Mouse (Mus musculus): Measurements from ENCODE around the gene Atp5c1. TPM values are rescaled to one million over a fixed set of nuclear protein-coding genes. Genes with fewer than 3 reads are reported as not detected.

Gene Atp5c1
- polyA plus RNA-seq, 1 experiment from 2014 or later, result 575 TPM

Other genes starting within 250 kb of the Atp5c1 start
- 0.29 TPM in 1 of 2 replicates, not detected in the other for gene 4930412O13Rik, start 199.3 kb downstream of the Atp5c1 start, polyA plus RNA-seq (2015; fragmentation: Nextera tagmentation; extraction: Ambion mirVana)
- gene 9230102O04Rik, start 191.0 kb downstream of the Atp5c1 start, polyA plus RNA-seq (2015; fragmentation: Nextera tagmentation; extraction: Ambion mirVana), result 1.1 TPM in 1 of 2 replicates, not detected in the other
- 10.1 and 12.4 TPM in 2 replicates for gene Gata3, start 190.5 kb downstream of the Atp5c1 start, polyA plus RNA-seq (2015; fragmentation: Nextera tagmentation; extraction: Ambion mirVana)
- gene Taf3, start 31.9 kb downstream of the Atp5c1 start, polyA plus RNA-seq (2015; fragmentation: Nextera tagmentation; extraction: Ambion mirVana), result 14.2 and 14.6 TPM in 2 replicates
- 34.4 and 36.9 TPM in 2 replicates for gene Kin, start 83 bp upstream of the Atp5c1 start, polyA plus RNA-seq (2015; fragmentation: Nextera tagmentation; extraction: Ambion mirVana)
- 2.0 and 2.2 TPM in 2 replicates for gene Itih2, start 50.9 kb upstream of the Atp5c1 start, polyA plus RNA-seq (2015; fragmentation: Nextera tagmentation; extraction: Ambion mirVana)
- 8.4 and 8.9 TPM in 2 replicates for gene Itih5, start 73.1 kb upstream of the Atp5c1 start, polyA plus RNA-seq (2015; fragmentation: Nextera tagmentation; extraction: Ambion mirVana)